Mouse (Mus musculus): ENCODE results near the gene Dlgap5. TPM values are rescaled to one million over a fixed set of nuclear protein-coding genes. Genes with fewer than 3 reads are reported as not detected.

Gene Dlgap5
- 1 to 10 TPM; 2.6 to 3.5 TPM for total RNA-seq (2023)

GRCm38 (mm10) chr14:47417775-47418665 is at the start of gene Dlgap5:
Dlgap5 (minus strand) TSS chr14:47418407.

GRCm38 (mm10) chr14:47450121-47450520 is 31.9 kb upstream of the Dlgap5 start, which contains the start of gene Fbxo34:
Fbxo34 (plus strand) TSS chr14:47450421.

GRCm38 (mm10) chr14:47367461-47367860 is 50.7 kb downstream of the Dlgap5 start, which contains the start of gene Lgals3:
Lgals3 (plus strand) TSS chr14:47367751.

Other genes starting within 250 kb of the Dlgap5 start
- gene Gch1, start 229.0 kb downstream of the Dlgap5 start, total RNA-seq (2023): 10 to 100 TPM; 34.1 to 35.6 TPM
- 10 to 100 TPM in 1 of 2 experiments, 1 to 10 TPM in 1; 6.9 to 10.5 TPM for gene Wdhd1, start 141.6 kb downstream of the Dlgap5 start, total RNA-seq (2023)
- gene Socs4, start 141.5 kb downstream of the Dlgap5 start, total RNA-seq (2023): 10 to 100 TPM; 14.3 to 21.1 TPM
- gene Mapk1ip1l, start 120.1 kb downstream of the Dlgap5 start, total RNA-seq (2023): 100 to 1,000 TPM; 106 to 121 TPM
- gene Lgals3, start 50.7 kb downstream of the Dlgap5 start, total RNA-seq (2023): 100 to 1,000 TPM; 507 to 620 TPM
- 10 to 100 TPM; 20.0 to 31.8 TPM for gene Fbxo34, start 32.0 kb upstream of the Dlgap5 start, total RNA-seq (2023)
- gene Atg14, start 152.2 kb upstream of the Dlgap5 start, total RNA-seq (2023): 10 to 100 TPM; 19.1 to 19.5 TPM
- 10 to 100 TPM; 37.1 to 41.8 TPM for gene Ktn1, start 230.0 kb upstream of the Dlgap5 start, total RNA-seq (2023)

Measured in monocyte, adult 59 days (primary cell).